Mouse (Mus musculus) cortical plate, adult 2 months (tissue): ENCODE measurements around the gene Polr2m. TPM values are rescaled to one million over a fixed set of nuclear protein-coding genes. Genes with fewer than 3 reads are reported as not detected.

Experiments
- H3K27ac ChIP-seq: fragments of 200-500 bp; 2 replicates; pipeline ENCODE4 v1.5.1; 2012; ENCODE audit warnings: low read length, control low read depth, inconsistent platforms; ENCODE audit not compliant: insufficient read depth
- H3K4me1 ChIP-seq: fragments of 200-500 bp; 2 replicates; pipeline ENCODE4 v1.6.1; 2011; ENCODE audit warnings: low read length; ENCODE audit not compliant: control insufficient read depth, insufficient read depth
- H3K4me3 ChIP-seq: fragments of 200-500 bp; 2 replicates; pipeline ENCODE4 v1.5.1; 2011; ENCODE audit warnings: mild to moderate bottlenecking, low read length, control low read depth; ENCODE audit not compliant: insufficient read depth
- CTCF ChIP-seq: fragments of 200-500 bp; IDR thresholded peaks from 2 replicates; pipeline ENCODE4 v1.5.1; 2011; ENCODE audit warnings: mild to moderate bottlenecking, control low read depth, low read length; ENCODE audit not compliant: insufficient read depth; ENCODE audit errors: extremely low read depth
- POLR2A ChIP-seq: fragments of 200-500 bp; IDR thresholded peaks from 2 replicates; pipeline ENCODE4 v1.6.1; 2011; ENCODE audit warnings: mild to moderate bottlenecking, low read length, control low read depth; ENCODE audit not compliant: insufficient read depth; ENCODE audit errors: extremely low read depth
- polyA plus RNA-seq: library from polyadenylated mRNA; depleted of rRNA; stranded (reverse); fragments of >200 nt; gene quantifications from 2 replicates; pipeline ENCODE4 v1.2.3, GENCODE M21; 2012; rRNA removed

Gene Polr2m
- polyA plus RNA-seq, 1 experiment = 305 TPM

DNA sequence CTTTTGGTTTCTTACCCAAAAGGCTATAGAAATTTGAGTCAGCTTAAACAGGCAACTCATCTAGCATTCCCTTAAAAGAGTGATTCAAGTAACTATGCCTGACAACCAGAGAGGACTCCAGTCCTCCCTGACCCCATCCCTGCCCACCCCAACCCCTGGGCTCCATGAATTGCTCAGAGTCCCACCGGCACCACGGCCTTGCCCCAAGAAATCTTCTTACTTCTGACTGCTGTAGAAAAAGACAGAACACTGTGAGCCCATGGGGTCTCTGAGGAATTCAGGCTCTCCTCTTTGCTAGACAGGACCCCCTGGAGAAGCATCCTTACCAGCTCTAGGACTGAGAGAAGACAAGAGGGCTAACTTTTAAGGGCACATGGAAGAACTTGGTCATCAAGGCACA is 40.4 kb downstream of the Polr2m start:
- Histone ChIP-seq H3K27ac (no peak overlapping the region), H3K4me1 (no peaks in the 10 kb centered on the region), H3K4me3 (no peak overlapping the region)
- TF ChIP-seq CTCF (no peak), POLR2A (no peak)

DNA sequence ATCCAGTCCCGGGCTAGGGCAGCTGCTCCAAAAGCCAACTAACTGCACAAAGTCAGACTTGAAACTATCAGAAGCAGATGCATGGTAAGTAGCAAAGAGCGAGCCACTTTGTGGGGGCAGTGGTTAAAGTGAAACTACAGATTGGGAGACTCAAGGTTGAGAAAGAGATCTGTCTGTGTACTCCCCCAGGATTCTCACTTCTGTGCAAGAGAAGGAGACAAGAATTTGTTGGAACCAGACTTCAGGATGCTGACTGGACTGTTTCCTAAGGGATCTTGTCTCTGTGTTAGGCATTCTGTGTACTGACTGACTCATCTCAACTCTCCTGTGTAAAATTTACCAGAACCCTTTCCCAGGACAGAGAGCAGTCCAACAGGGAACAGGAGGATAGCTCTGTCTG is 47.6 kb downstream of the Polr2m start:
- H3K4me3 ChIP-seq = no peak overlapping the region
- H3K27ac ChIP-seq = no peak overlapping the region
- H3K4me1 ChIP-seq = no peaks in the 10 kb centered on the region
- no peak for TF ChIP-seq POLR2A
- TF ChIP-seq CTCF = no peak

Other genes starting within 250 kb of the Polr2m start
- 1.0 and 1.3 TPM in 2 replicates for gene Myzap, start 106.4 kb upstream of the Polr2m start, polyA plus RNA-seq